Mouse (Mus musculus) stomach, postnatal 0 days (tissue): ENCODE data around the gene Stip1. TPM values are rescaled to one million over a fixed set of nuclear protein-coding genes. Genes with fewer than 3 reads are reported as not detected.
A peak's percentile ranks its signal among the peaks of the same experiment; 100 is the strongest.

Source experiments
- ATAC-seq: fragments of 200-750 bp; cut with Nextera tagmentation; 2 replicates; pipeline ENCODE4 v1.8.0; 2017; ENCODE audit not compliant: low FRiP score, low TSS enrichment
- DNase-seq: peaks from one replicate; pipeline ENCODE4 v3.0.0-alpha.2; 2016; ENCODE audit warnings: low spot score
- H3K27ac ChIP-seq: fragments of 300-500 bp; sonication (generic); replicated peaks from 2 replicates; pipeline ENCODE4 v1.5.1; 2014; ENCODE audit warnings: mild to moderate bottlenecking, control low read depth
- H3K27me3 ChIP-seq: fragments of 300-500 bp; sonication (generic); 2 replicates; pipeline ENCODE4 v1.6.1; 2014; ENCODE audit warnings: low read length; ENCODE audit not compliant: control insufficient read depth, insufficient read depth
- H3K36me3 ChIP-seq: fragments of 300-500 bp; sonication (generic); 2 replicates; pipeline ENCODE4 v1.6.1; 2014; ENCODE audit warnings: low read length, mixed read lengths; ENCODE audit not compliant: control insufficient read depth, insufficient read depth
- H3K4me1 ChIP-seq: fragments of 300-500 bp; sonication (generic); replicated peaks from 2 replicates; pipeline ENCODE4 v1.6.1; 2014; ENCODE audit warnings: antibody characterized with exemption; ENCODE audit not compliant: control insufficient read depth, insufficient read depth
- H3K4me2 ChIP-seq: fragments of 300-500 bp; sonication (generic); replicated peaks from 2 replicates; pipeline ENCODE4 v1.6.1; 2014; ENCODE audit warnings: low read depth, mild to moderate bottlenecking, control low read depth, moderate library complexity
- H3K4me3 ChIP-seq: fragments of 300-500 bp; sonication (generic); 2 replicates; pipeline ENCODE4 v1.5.1; 2014; ENCODE audit warnings: low read depth, low read length, control low read depth
- H3K9ac ChIP-seq: fragments of 300-500 bp; sonication (generic); 2 replicates; pipeline ENCODE4 v1.6.1; 2014; ENCODE audit warnings: mild to moderate bottlenecking, low read length, control low read depth, mixed read lengths
- H3K9me3 ChIP-seq: fragments of 300-500 bp; sonication (generic); 2 replicates; pipeline ENCODE4 v1.6.1; 2016; ENCODE audit warnings: low read length; ENCODE audit not compliant: control insufficient read depth
- CTCF ChIP-seq: IDR thresholded peaks from 2 replicates; pipeline ENCODE4 v1.5.1; 2016; ENCODE audit warnings: antibody characterized with exemption, low read depth, mild to moderate bottlenecking, moderate library complexity
- EP300 ChIP-seq: optimal IDR thresholded peaks from 2 replicates; pipeline ENCODE3; 2016; ENCODE audit warnings: antibody characterized with exemption
- WGBS: fragments of 180-500 bp; shearing (Covaris S2); extraction: QIAGEN DNeasy Blood & Tissue Kit; methylation state at CpG from one replicate; pipeline ENCODE4 v1.1.7; 2014; 5-methylcytosine and 5-hydroxymethylcytosine counted together
- polyA plus RNA-seq: library from polyadenylated mRNA; unstranded; fragments of >200 nt; fragmentation: Nextera tagmentation; extraction: Ambion mirVana; gene quantifications from 2 replicates; pipeline ENCODE4 v1.2.1, GENCODE M21; 2015

The Stip1 gene
- polyA plus RNA-seq, 1 experiment from 2014 or later: 67.9 TPM

- Histone ChIP-seq H3K27ac (no peak overlapping the region), H3K9ac (no peak overlapping the region), H3K9me3 (no peaks in the 10 kb centered on the region), H3K27me3 (no peaks in the 10 kb centered on the region), H3K4me1 (peaks cover 11% of the 10 kb centered on the region), H3K4me2 (no peak overlapping the region), H3K36me3 (0 out of 2 replicates have a peak, but pooled peaks cover 4% of the 10 kb centered on the region), H3K4me3 (no peak overlapping the region)
- TF ChIP-seq EP300 (no peak), CTCF (no peak)
- ATAC-seq: no peak
- DNase-seq: no peak
- 83% methylated on average over 9 of the region's 9 CpGs for WGBS
Observed at GRCm38 (mm10) chr19:6997721-6998290, 42.0 kb downstream of the Stip1 start.

GRCm38 (mm10) chr19:6996006-6996405 lies 43.8 kb downstream of the Stip1 start, which contains the start of the genes Nudt22 and Trpt1:
TSS of gene Nudt22 (minus strand) at chr19:6996117.
TSS of gene Trpt1 (plus strand) at chr19:6996131.
- TF ChIP-seq CTCF (no peak), EP300 (no peak)
- Histone ChIP-seq H3K9me3 (no peaks in the 10 kb centered on the region), H3K4me1 (peaks cover 12% of the 10 kb centered on the region), H3K4me3 (peak within 1 kb of the TSS; percentile 61), H3K27ac (peak within 1 kb of the TSS; percentile 75), H3K4me2 (peak within 1 kb of the TSS; percentile 93), H3K9ac (peak within 1 kb of the TSS; percentile 75), H3K27me3 (no peaks in the 10 kb centered on the region), H3K36me3 (0 out of 2 replicates have a peak, but pooled peaks cover 4% of the 10 kb centered on the region)
- DNase-seq (peak; percentile 92), ATAC-seq (peak; percentile 79)
- WGBS: 0% methylated on average over 24 of the region's 24 CpGs

GRCm38 (mm10) chr19:6995255-6995991 lies 44.3 kb downstream of the Stip1 start:
- TF ChIP-seq CTCF: peak; percentile 22
- no peak for TF ChIP-seq EP300
- 47% methylated on average over 21 of the region's 21 CpGs for WGBS
- Histone ChIP-seq H3K4me2 (peak overlapping the region; percentile 93), H3K36me3 (0 out of 2 replicates have a peak, but pooled peaks cover 4% of the 10 kb centered on the region), H3K4me1 (peaks cover 12% of the 10 kb centered on the region), H3K9me3 (no peaks in the 10 kb centered on the region), H3K27me3 (no peaks in the 10 kb centered on the region), H3K4me3 (peak overlapping the region; percentile 61), H3K27ac (peak overlapping the region; percentile 53), H3K9ac (peak overlapping the region; percentile 75)
- DNase-seq: peak; percentile 16
- no peak for ATAC-seq

- Histone ChIP-seq H3K27me3 (no peaks in the 10 kb centered on the region), H3K36me3 (0 out of 2 replicates have a peak, but pooled peaks cover 4% of the 10 kb centered on the region), H3K4me2 (peak overlapping the region; percentile 93), H3K4me1 (peaks cover 12% of the 10 kb centered on the region), H3K4me3 (no peak overlapping the region), H3K9me3 (no peaks in the 10 kb centered on the region), H3K27ac (no peak overlapping the region), H3K9ac (0 out of 2 replicates have a peak overlapping the region, but pooled peaks have one; percentile 75)
- ATAC-seq (no peak), DNase-seq (peak; percentile 12)
- WGBS: 94% methylated on average over 8 of the region's 8 CpGs
- no peak for TF ChIP-seq CTCF
- no peak for TF ChIP-seq EP300
Observed at GRCm38 (mm10) chr19:6994489-6994888, 45.3 kb downstream of the Stip1 start.

GRCm38 (mm10) chr19:6994002-6994401 lies 45.8 kb downstream of the Stip1 start:
- 73% methylated on average over 8 of the region's 8 CpGs for WGBS
- Histone ChIP-seq H3K27me3 (no peaks in the 10 kb centered on the region), H3K9me3 (no peaks in the 10 kb centered on the region), H3K36me3 (0 out of 2 replicates have a peak, but pooled peaks cover 4% of the 10 kb centered on the region), H3K4me3 (no peak overlapping the region), H3K9ac (no peak overlapping the region), H3K4me1 (peaks cover 12% of the 10 kb centered on the region), H3K27ac (no peak overlapping the region), H3K4me2 (no peak overlapping the region)
- ATAC-seq: no peak
- DNase-seq: no peak
- no peak for TF ChIP-seq EP300
- TF ChIP-seq CTCF: no peak
